Mouse (Mus musculus) ES-Bruce4 (cell line): ENCODE measurements at regions not wholly inside any gene's neighbourhood (a gene's known extent, or its start where the extent isn't known, plus 50 kb on each side); places are given as distances from the start of the nearest gene placed in this dataset.

Source experiments
- CTCF ChIP-seq: IDR thresholded peaks from one replicate; pipeline ENCODE4 v1.8.1; 2011; ENCODE audit warnings: low read depth, low read length
- EP300 ChIP-seq: IDR thresholded peaks from 2 replicates; pipeline ENCODE4 v1.6.1; 2011; ENCODE audit warnings: low read depth, low read length; ENCODE audit not compliant: insufficient read depth

DNA sequence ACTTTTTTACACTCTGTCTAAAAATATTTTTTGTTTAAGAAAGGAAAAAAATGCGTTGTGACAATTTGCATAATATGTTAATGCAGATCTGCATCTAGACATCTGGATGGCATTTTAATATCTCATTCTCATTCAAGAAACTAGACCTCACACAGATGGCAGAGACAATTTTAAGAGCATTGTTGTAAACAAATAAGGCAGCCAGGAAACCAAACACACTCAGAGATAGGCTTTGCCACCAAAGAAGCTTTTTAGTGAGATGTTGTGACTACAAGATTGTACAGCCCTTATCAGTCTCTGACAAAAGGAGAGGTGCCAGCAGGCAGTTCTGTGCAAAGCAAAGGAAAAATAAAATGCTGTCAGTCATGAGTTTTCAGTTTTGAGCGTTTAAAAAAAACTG, 434.0 kb downstream of the Chl1 start:
- TF ChIP-seq CTCF: no peak
- TF ChIP-seq EP300: no peak
